Mouse (Mus musculus): Measurements from ENCODE around the gene Mex3b. TPM values are rescaled to one million over a fixed set of nuclear protein-coding genes. Genes with fewer than 3 reads are reported as not detected.

The Mex3b gene
- polyA plus RNA-seq, 1 experiment = 54.8 TPM

DNA sequence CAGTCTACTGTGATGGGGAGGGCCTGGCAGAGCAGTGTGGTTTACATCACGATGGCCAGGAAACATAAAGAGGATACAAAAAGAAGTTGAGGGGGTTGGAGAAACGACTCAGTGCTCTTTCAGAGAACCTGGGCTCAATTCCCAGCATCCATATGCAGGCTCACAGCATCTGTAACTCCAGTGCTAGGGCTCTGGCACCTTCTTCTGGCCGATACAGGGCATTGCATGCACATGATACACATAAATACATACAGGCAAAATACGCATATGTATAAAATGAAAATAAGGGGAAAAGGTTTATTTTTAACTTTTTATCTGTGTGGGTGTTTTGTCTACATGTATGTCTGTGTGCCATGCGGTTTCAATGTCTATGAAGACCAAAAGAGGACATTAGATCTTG lies 13.6 kb downstream of the Mex3b start:
- H3K27me3 ChIP-seq (ENCODE audit: control insufficient read depth, insufficient read depth, low read length) = no peaks in the 10 kb centered on the region
- H3K4me1 ChIP-seq (ENCODE audit: control insufficient read depth, insufficient read depth, low read length) = no peaks in the 10 kb centered on the region
- no peaks in the 10 kb centered on the region for H3K36me3 ChIP-seq (ENCODE audit: control insufficient read depth, insufficient read depth, low read length)
- peak overlapping the region; percentile 61 for H3K4me3 ChIP-seq (ENCODE audit: control insufficient read depth, low read depth, low read length)
- no peak for TF ChIP-seq POLR2A (IDR thresholded peaks at IDR 0.05; ENCODE audit: control insufficient read depth, low read depth, low read length)
- TF ChIP-seq CTCF (IDR thresholded peaks at IDR 0.05; ENCODE audit: control insufficient read depth, insufficient read depth, insufficient replicate concordance, low read depth, low read length) = no peak
- H3K27ac ChIP-seq (ENCODE audit: control insufficient read depth, insufficient read depth, low read depth, low read length) = no peak overlapping the region

- Histone ChIP-seq H3K27ac (ENCODE audit: control insufficient read depth, insufficient read depth, low read depth, low read length) (no peak overlapping the region), H3K27me3 (ENCODE audit: control insufficient read depth, insufficient read depth, low read length) (no peaks in the 10 kb centered on the region), H3K4me1 (ENCODE audit: control insufficient read depth, insufficient read depth, low read length) (no peaks in the 10 kb centered on the region), H3K36me3 (ENCODE audit: control insufficient read depth, insufficient read depth, low read length) (no peaks in the 10 kb centered on the region), H3K4me3 (ENCODE audit: control insufficient read depth, low read depth, low read length) (peak overlapping the region; percentile 9; the same call in 1 of the 2 replicates)
- TF ChIP-seq CTCF (IDR thresholded peaks at IDR 0.05; ENCODE audit: control insufficient read depth, insufficient read depth, insufficient replicate concordance, low read depth, low read length) = no peak
- no peak for TF ChIP-seq POLR2A (IDR thresholded peaks at IDR 0.05; ENCODE audit: control insufficient read depth, low read depth, low read length)
Measured at GRCm38 (mm10) chr7:82890317-82890850, 23.3 kb downstream of the Mex3b start.

DNA sequence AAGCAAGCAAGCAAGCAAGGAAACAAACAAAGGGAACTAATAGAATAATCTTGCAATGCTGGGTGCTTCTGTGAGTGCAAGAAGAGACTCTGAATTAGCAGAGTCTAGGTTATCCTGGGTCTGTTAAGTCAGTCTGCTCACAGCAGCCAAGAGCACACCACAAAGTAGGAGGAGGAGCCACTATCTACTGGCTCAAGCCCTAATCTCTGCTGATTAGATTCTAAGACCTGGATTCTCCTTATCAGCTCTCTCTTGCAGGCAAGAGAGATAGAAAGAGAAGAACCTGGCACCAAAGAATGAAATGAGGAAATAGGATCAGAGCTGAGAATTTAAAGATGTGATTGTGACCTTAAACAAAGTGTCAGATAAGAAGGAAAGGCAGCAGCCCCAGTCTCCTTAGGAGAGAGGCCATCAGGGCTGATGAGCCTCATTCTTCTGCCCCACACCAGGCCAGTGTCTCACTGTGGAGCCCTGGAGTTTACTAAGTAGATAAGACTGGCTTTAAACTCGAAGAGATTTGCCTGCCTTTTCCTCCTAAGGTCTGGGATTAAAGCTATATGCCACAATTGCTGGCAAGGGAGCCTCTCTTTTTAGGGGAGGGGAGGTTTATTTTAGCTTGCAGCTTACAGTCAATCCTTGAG lies 23.9 kb downstream of the Mex3b start:
- TF ChIP-seq POLR2A (IDR thresholded peaks at IDR 0.05; ENCODE audit: control insufficient read depth, low read depth, low read length) = no peak
- no peak for TF ChIP-seq CTCF (IDR thresholded peaks at IDR 0.05; ENCODE audit: control insufficient read depth, insufficient read depth, insufficient replicate concordance, low read depth, low read length)
- Histone ChIP-seq H3K36me3 (ENCODE audit: control insufficient read depth, insufficient read depth, low read length) (no peaks in the 10 kb centered on the region), H3K4me3 (ENCODE audit: control insufficient read depth, low read depth, low read length) (no peak overlapping the region), H3K27me3 (ENCODE audit: control insufficient read depth, insufficient read depth, low read length) (no peaks in the 10 kb centered on the region), H3K27ac (ENCODE audit: control insufficient read depth, insufficient read depth, low read depth, low read length) (no peak overlapping the region), H3K4me1 (ENCODE audit: control insufficient read depth, insufficient read depth, low read length) (no peaks in the 10 kb centered on the region)

DNA sequence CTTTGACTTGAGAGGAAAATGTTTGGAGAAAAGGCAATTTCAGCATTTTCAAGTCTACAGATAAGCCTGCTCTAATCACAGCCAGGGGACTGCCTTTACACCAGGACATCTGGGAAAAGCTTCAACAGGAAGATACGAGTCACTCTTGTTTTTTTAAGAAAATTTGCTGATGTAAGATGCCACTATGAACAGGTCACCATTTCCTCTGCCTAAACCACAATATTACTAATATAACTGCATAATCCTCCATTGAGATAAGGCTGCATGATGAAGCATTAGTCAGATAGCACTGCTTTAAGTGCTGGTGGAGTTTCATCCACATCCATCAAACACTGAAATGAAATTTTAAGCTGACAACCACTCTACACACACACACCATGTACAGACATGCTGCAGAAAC lies 27.2 kb downstream of the Mex3b start:
- H3K27ac ChIP-seq (ENCODE audit: control insufficient read depth, insufficient read depth, low read depth, low read length) = no peak overlapping the region
- H3K4me3 ChIP-seq (ENCODE audit: control insufficient read depth, low read depth, low read length) = no peak overlapping the region
- no peak for TF ChIP-seq POLR2A (IDR thresholded peaks at IDR 0.05; ENCODE audit: control insufficient read depth, low read depth, low read length)
- no peak for TF ChIP-seq CTCF (IDR thresholded peaks at IDR 0.05; ENCODE audit: control insufficient read depth, insufficient read depth, insufficient replicate concordance, low read depth, low read length)
- H3K27me3 ChIP-seq (ENCODE audit: control insufficient read depth, insufficient read depth, low read length) = no peaks in the 10 kb centered on the region
- H3K36me3 ChIP-seq (ENCODE audit: control insufficient read depth, insufficient read depth, low read length) = no peaks in the 10 kb centered on the region
- no peaks in the 10 kb centered on the region for H3K4me1 ChIP-seq (ENCODE audit: control insufficient read depth, insufficient read depth, low read length)

DNA sequence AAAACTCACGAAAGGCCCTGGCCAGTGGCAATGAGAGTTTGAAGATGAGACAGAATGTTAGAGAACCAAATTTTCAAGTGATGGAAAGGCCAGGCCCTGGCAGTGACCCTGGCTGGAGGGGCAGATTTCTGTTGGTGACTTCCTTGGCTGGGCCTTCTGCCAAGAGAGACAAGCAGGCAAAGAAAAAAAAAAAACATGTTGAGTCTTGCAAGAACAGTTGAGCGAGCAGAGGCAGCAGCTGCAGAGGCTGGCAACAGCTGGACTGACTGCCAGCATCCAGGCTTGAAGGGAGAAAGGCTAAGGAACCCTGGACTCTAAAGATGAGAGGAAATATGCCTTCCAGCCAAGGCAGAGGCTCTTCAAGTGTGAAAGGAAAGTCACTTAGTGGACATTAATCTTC lies 28.5 kb downstream of the Mex3b start:
- no peaks in the 10 kb centered on the region for H3K27me3 ChIP-seq (ENCODE audit: control insufficient read depth, insufficient read depth, low read length)
- no peak overlapping the region for H3K4me3 ChIP-seq (ENCODE audit: control insufficient read depth, low read depth, low read length)
- H3K4me1 ChIP-seq (ENCODE audit: control insufficient read depth, insufficient read depth, low read length) = no peaks in the 10 kb centered on the region
- H3K36me3 ChIP-seq (ENCODE audit: control insufficient read depth, insufficient read depth, low read length) = no peaks in the 10 kb centered on the region
- H3K27ac ChIP-seq (ENCODE audit: control insufficient read depth, insufficient read depth, low read depth, low read length) = no peak overlapping the region
- TF ChIP-seq CTCF (IDR thresholded peaks at IDR 0.05; ENCODE audit: control insufficient read depth, insufficient read depth, insufficient replicate concordance, low read depth, low read length) (no peak), POLR2A (IDR thresholded peaks at IDR 0.05; ENCODE audit: control insufficient read depth, low read depth, low read length) (no peak)

GRCm38 (mm10) chr7:82896750-82897149 lies 29.6 kb downstream of the Mex3b start:
- Histone ChIP-seq H3K36me3 (ENCODE audit: control insufficient read depth, insufficient read depth, low read length) (no peaks in the 10 kb centered on the region), H3K27ac (ENCODE audit: control insufficient read depth, insufficient read depth, low read depth, low read length) (no peak overlapping the region), H3K4me1 (ENCODE audit: control insufficient read depth, insufficient read depth, low read length) (no peaks in the 10 kb centered on the region), H3K27me3 (ENCODE audit: control insufficient read depth, insufficient read depth, low read length) (no peaks in the 10 kb centered on the region), H3K4me3 (ENCODE audit: control insufficient read depth, low read depth, low read length) (no peak overlapping the region)
- no peak for TF ChIP-seq POLR2A (IDR thresholded peaks at IDR 0.05; ENCODE audit: control insufficient read depth, low read depth, low read length)
- TF ChIP-seq CTCF (IDR thresholded peaks at IDR 0.05; ENCODE audit: control insufficient read depth, insufficient read depth, insufficient replicate concordance, low read depth, low read length) = no peak

DNA sequence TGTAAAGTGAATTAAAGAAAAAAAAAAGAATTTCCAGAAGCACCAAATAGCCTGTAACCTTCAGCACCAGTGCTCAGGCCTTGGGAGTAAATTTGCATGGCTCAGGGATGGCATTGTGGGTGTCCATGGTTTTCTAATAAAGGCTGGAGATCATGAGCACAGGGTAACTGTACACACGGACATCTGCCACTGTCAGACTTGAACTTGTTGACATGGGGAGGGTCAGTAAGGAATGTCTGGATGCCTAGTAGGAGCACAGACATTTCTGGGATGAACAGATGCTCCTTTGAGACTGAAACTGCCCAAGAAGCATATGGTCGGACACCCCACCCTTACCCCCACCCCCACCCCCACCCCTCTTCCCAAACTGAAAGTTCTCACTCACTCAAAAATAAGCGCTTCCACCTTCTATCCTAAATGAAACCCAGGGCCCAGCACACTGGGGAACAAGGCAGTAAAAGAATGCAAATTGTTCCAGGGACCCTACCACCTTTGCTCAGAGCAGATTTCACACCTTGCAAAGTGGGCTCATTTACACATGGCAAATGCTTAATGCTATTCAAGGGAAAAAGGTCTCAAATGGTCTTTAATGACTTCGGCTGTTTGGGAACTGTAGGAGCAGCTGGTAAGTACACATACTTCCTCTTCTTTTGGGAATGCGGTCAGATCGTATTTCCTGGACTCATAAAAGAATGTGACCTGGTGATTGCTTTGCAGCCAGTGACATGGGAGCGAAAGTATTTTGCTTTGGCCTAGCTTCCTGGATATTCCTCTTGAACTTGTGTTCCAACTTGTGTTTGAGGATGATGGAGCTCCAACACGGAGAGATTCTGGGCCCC lies 32.5 kb downstream of the Mex3b start:
- no peaks in the 10 kb centered on the region for H3K36me3 ChIP-seq (ENCODE audit: control insufficient read depth, insufficient read depth, low read length)
- no peaks in the 10 kb centered on the region for H3K27me3 ChIP-seq (ENCODE audit: control insufficient read depth, insufficient read depth, low read length)
- H3K4me3 ChIP-seq (ENCODE audit: control insufficient read depth, low read depth, low read length) = no peak overlapping the region
- TF ChIP-seq POLR2A (IDR thresholded peaks at IDR 0.05; ENCODE audit: control insufficient read depth, low read depth, low read length) = no peak
- TF ChIP-seq CTCF (IDR thresholded peaks at IDR 0.05; ENCODE audit: control insufficient read depth, insufficient read depth, insufficient replicate concordance, low read depth, low read length) = no peak
- H3K4me1 ChIP-seq (ENCODE audit: control insufficient read depth, insufficient read depth, low read length) = no peaks in the 10 kb centered on the region
- H3K27ac ChIP-seq (ENCODE audit: control insufficient read depth, insufficient read depth, low read depth, low read length) = no peak overlapping the region

All from testis, adult 2 months (tissue).